Mouse (Mus musculus) yolk sac, embryonic 10.5 days (tissue): ENCODE results near the gene Rbm14.

Experiments
- DNase-seq: peaks from one replicate; pipeline ENCODE4 v3.0.0-alpha.2; 2017; ENCODE audit warnings: low spot score

Gene Rbm14

GRCm38 (mm10) chr19:4811063-4811908, at the start of gene Rbm14, which contains the start of gene Gm21992:
Gene Rbm14, minus strand, starts transcription at chr19:4811634.
Gene Gm21992, minus strand, starts transcription at chr19:4811612.
- peak; percentile 99 for DNase-seq

GRCm38 (mm10) chr19:4859081-4859480, 47.6 kb upstream of the Rbm14 start:
- DNase-seq, result no peak

DNA sequence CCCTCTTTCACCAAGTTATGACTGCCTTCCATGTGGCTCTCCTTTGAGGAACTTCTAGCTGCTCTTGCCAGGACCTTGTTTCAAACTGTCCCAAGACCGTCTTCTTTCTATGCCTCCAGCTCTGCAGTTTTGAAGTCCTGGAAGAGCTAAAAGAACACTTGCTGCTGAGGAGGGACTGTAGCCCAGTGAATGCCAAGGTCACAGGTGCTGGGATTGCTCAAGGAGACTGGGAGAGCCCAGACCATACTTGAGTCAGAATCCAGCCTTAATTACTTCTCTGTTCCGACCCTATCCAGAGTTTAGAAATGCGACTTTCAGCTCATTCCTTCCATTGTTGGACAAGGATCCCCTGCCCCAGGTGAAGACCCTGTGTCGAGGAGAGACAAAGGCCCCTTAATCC, 44.5 kb upstream of the Rbm14 start:
- no peak for DNase-seq

- DNase-seq, result no peak
These were observed 44.0 kb upstream of the Rbm14 start for GRCm38 (mm10) chr19:4855470-4855820.

DNA sequence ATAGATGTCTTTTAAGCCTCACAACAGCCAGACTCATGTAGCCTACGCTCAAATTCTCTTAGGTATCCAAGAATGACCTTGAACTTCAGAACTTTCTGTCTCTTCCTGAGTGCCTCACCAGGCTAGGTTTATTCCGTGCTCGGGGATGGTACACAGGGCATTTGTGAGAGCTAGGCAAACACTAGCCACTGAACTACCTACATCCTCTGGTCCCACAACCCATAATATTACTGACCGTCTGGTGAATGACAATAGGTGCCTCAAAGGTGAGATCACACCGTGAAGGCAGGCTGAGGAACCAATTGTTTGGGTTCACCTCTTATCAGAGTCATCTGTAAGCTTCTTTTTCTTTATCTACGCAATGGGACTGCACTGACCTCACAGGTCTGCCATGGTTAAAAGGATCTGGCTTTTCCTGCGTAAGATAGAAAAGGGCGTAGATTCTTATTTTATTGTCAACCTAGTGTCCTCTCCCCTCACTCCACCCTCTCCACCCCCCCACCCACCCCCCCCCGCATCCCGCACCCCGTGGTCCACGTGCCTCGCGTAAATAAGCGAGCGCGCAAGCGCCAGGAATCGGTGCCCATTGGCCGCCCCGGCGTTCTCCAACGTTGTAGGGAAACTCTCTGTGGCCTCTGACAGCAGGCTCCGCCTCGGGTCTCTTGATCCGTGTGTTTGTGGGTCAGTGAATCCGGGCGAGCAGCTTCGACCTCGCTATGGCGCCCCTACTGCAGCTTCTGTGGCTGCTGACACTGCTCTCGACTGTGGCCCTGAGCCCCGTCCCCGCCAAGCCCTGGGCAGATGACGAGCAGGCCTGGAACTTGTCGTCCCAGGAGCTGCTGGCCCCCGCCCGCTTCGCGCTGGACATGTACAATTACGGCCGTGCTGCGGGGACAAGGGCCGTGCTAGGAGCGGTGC, 43.4 kb upstream of the Rbm14 start, which contains the start of gene Ctsf:
TSS of gene Ctsf (plus strand) at position 579 of the 918 bp plus-strand sequence.
- peak; percentile 82 for DNase-seq

DNA sequence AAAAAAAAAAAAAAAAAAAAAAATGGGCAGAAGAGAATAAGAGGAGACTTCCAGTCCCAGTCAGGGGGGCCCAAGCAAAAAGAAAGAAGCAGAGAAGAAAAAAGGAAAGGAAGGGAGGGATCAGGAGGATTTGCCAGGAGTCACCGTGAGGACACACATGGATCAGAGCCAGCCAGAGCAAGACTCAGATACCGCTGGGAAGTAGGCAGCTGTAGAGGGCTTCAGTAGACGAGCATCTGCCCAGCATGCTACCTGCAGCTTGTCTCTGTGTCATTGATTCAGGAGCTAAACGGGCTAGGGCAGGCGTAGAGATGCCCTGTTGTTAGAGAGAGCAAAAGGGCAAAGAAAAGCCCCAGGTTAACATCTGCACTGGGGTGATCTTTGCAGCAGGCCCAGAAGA, 38.8 kb upstream of the Rbm14 start:
- no peak for DNase-seq

- no peak for DNase-seq
These were observed 38.4 kb upstream of the Rbm14 start for GRCm38 (mm10) chr19:4849800-4850199.

- DNase-seq, result no peak
These were observed 36.1 kb upstream of the Rbm14 start for GRCm38 (mm10) chr19:4847490-4847889.

DNA sequence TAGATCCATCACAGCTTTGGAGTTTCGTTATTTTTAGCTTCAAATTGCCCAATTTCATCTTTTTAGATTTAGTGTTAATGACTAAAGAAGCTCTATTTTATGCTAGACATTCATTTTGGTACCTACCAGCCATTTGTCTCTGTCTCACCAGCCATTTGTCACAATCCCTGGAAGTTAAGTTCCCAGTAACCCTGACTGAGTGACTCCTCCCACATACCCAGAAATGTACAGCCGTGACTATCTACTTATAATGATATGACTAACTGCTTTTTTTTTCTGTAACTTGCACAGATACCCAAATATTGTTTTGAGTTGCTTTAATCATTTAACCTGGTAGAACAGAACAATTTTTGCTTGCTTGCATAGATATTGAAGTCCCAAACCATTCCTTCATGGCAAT, 34.4 kb upstream of the Rbm14 start:
- DNase-seq, result no peak

DNA sequence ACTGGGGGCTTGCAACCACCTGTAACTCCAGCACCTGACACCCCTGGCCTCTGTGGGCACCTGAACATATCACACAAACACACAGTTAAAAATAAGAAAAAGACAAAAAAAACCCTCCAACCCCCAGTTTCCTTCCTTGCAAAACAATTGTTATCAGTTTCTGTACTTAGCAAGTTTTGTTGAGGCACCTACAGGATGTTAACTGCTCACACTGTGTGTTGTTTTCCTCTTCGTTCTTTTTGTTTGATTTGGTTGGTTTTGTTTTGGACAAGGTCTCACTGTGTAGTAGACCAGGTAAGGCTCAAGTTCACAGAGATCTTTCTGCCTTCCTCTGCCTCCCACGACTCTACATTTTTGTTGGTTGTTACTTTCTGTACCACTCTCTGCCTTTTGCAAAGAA, 31.2 kb upstream of the Rbm14 start:
- no peak for DNase-seq

- DNase-seq, result no peak
These were observed 29.4 kb upstream of the Rbm14 start for GRCm38 (mm10) chr19:4840848-4841247.

DNA sequence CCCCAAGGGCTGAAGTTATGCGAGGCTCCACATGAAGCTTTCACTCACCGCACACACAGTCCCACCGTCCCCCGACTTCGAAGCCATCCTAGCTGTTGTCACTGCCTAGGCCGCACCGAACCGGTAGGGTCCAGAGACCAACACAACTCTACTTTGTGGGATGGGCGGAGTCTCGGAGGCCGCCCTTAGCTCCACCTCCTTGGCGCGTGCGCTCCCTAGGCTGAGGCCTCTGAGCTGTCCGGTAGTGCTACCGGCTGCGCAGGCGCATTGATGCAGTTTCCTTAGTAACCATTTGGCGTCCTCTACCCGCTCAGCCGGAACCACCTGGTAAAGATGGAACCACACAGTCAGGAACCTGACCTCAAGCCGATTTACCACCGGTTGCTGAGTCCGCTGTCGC, 27.7 kb upstream of the Rbm14 start, which contains the start of the genes Ccs and Ccdc87:
TSS of gene Ccs (minus strand) at position 184 of the 400 bp plus-strand sequence.
TSS of gene Ccdc87 (plus strand) at position 218 of the 400 bp plus-strand sequence.
- peak; percentile 94 for DNase-seq

GRCm38 (mm10) chr19:4838526-4839140, 27.2 kb upstream of the Rbm14 start:
- peak; percentile 27 for DNase-seq

GRCm38 (mm10) chr19:4837049-4837448, 25.6 kb upstream of the Rbm14 start:
- no peak for DNase-seq

- peak; percentile 61 for DNase-seq
These were observed 24.7 kb upstream of the Rbm14 start for GRCm38 (mm10) chr19:4836096-4836495.

DNA sequence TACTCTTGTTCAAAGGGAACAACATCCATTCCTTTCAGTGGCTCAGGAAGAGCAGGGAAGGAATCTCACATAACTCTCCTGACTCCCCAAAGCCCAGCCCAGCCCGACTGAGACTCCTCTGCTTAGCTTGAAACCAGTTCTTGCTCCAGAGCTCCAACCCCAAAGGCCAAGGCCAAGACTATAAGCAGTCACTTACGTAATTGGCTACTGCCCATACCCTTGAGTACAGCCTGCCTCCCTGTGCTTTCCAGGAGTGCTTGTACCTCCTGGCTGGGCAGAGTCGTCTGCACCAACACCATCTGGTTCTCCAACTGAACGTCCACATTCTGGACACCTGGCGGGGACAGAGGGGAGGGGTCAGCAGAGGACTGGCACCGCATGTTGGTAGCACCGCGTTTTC, 22.5 kb upstream of the Rbm14 start:
- no peak for DNase-seq

- no peak for DNase-seq
These were observed 17.7 kb upstream of the Rbm14 start for GRCm38 (mm10) chr19:4829156-4829555.

- peak; percentile 56 for DNase-seq
These were observed 17.1 kb upstream of the Rbm14 start for GRCm38 (mm10) chr19:4828444-4829114.

- DNase-seq, result peak; percentile 87
These were observed 9.4 kb upstream of the Rbm14 start for GRCm38 (mm10) chr19:4820678-4821303.

DNA sequence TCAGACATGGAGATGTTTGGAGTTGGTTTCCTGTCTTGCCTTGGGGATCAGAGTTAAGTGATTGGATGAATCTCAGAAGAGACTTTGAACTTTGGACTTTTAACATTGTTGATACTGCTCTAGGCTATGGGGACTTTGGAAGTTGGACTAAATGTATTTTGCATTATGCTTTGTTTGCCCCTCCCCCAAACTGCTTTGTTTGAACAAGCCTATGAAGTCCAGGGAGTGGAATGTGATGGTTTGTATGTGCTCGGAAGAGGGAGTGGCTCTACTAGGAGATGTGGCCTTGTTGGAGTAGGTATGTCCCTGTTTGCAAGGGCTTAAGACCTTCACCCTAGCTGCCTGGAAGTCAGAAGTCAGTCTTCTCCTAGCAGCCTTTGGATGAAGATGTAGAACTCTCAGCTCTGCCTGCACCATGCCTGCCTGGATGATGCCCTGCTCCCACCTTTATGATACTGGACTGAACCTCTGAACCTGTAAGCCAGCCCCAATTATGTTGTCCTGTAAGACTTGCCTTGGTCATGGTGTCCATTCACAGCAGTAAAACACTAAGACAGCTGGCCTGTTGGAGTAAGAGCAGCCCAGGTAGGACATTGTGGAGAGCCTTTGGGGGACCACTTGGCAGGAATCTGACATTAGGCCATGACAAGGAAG, 5.9 kb upstream of the Rbm14 start:
- peak; percentile 85 for DNase-seq

DNA sequence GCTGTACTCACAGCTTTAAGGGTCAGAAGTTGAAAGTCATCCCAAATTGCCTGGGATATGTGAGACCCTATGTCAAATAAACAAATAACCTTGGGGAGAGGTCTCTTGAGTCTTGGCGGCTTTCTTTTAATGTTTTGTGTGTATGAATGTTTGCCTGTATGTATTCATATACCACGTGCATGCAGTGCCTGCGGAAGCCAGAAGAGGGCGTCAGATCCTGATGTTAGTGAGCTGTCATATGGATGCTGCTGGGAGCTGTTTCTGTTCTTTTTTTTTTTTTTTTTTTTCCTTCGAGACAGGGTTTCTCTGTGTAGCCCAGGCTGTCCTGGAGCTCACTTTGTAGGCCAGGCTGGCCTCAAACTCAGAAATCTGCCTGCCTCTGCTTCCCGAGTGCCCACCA, 1.6 kb upstream of the Rbm14 start:
- DNase-seq, result no peak
